Mouse (Mus musculus) forebrain, postnatal 0 days (tissue): Measurements from ENCODE around the gene Cfap61. TPM values are rescaled to one million over a fixed set of nuclear protein-coding genes. Genes with fewer than 3 reads are reported as not detected.
A peak's percentile ranks its signal among the peaks of the same experiment; 100 is the strongest.

Experiments used
- ATAC-seq: fragments of 200-750 bp; cut with Nextera tagmentation; 2 replicates; pipeline ENCODE4 v1.8.0; 2017; ENCODE audit warnings: mild to moderate bottlenecking, moderate library complexity
- DNase-seq: peaks from one replicate; pipeline ENCODE4 v3.0.0-alpha.2; 2015
- H3K27ac ChIP-seq: fragments of 300-500 bp; sonication (generic); 2 replicates; pipeline ENCODE4 v1.5.1; 2014; ENCODE audit warnings: low read depth, mild to moderate bottlenecking, antibody characterized with exemption, low read length, moderate library complexity, mixed read lengths
- H3K27me3 ChIP-seq: fragments of 300-500 bp; sonication (generic); 2 replicates; pipeline ENCODE4 v1.6.1; 2014; ENCODE audit warnings: mild to moderate bottlenecking, low read length, mixed read lengths; ENCODE audit not compliant: insufficient read depth
- H3K36me3 ChIP-seq: fragments of 300-500 bp; sonication (generic); 2 replicates; pipeline ENCODE4 v1.6.1; 2014; ENCODE audit warnings: mild to moderate bottlenecking, moderate library complexity; ENCODE audit not compliant: insufficient read depth
- H3K4me1 ChIP-seq: fragments of 300-500 bp; sonication (generic); 2 replicates; pipeline ENCODE4 v1.6.1; 2014; ENCODE audit warnings: antibody characterized with exemption; ENCODE audit not compliant: insufficient read depth
- H3K4me2 ChIP-seq: fragments of 300-500 bp; sonication (generic); 2 replicates; pipeline ENCODE4 v1.6.1; 2014; ENCODE audit warnings: low read depth, mild to moderate bottlenecking, moderate library complexity
- H3K4me3 ChIP-seq: fragments of 300-500 bp; sonication (generic); 2 replicates; pipeline ENCODE4 v1.5.1; 2014; ENCODE audit warnings: low read depth, low read length, mixed read lengths
- H3K9ac ChIP-seq: fragments of 300-500 bp; sonication (generic); 2 replicates; pipeline ENCODE4 v1.6.1; 2014; ENCODE audit warnings: mild to moderate bottlenecking
- H3K9me3 ChIP-seq: fragments of 300-500 bp; sonication (generic); 2 replicates; pipeline ENCODE4 v1.6.1; 2016; ENCODE audit warnings: low read length
- CTCF ChIP-seq: sonication (generic); IDR thresholded peaks from 2 replicates; pipeline ENCODE4 v1.5.1; 2016; ENCODE audit warnings: antibody characterized with exemption, control low read depth, low read depth
- WGBS: fragments of 180-500 bp; shearing (Covaris S2); extraction: QIAGEN DNeasy Blood & Tissue Kit; methylation state at CpG from one replicate; pipeline ENCODE4 v1.1.7; 2014; 5-methylcytosine and 5-hydroxymethylcytosine counted together
- polyA plus RNA-seq: library from polyadenylated mRNA; unstranded; fragments of >200 nt; fragmentation: Nextera tagmentation; extraction: Ambion mirVana; gene quantifications from 2 replicates; pipeline ENCODE4 v1.2.1, GENCODE M21; 2015
- total RNA-seq: library from RNA; depleted of rRNA; stranded (reverse); fragments of >200 nt; gene quantifications from 2 replicates; pipeline ENCODE4 v1.2.3, GENCODE M21; 2014

Cfap61 gene
- total and polyA plus RNA-seq, 2 experiments from 2014 or later, result 3.9 to 7.4 TPM

DNA sequence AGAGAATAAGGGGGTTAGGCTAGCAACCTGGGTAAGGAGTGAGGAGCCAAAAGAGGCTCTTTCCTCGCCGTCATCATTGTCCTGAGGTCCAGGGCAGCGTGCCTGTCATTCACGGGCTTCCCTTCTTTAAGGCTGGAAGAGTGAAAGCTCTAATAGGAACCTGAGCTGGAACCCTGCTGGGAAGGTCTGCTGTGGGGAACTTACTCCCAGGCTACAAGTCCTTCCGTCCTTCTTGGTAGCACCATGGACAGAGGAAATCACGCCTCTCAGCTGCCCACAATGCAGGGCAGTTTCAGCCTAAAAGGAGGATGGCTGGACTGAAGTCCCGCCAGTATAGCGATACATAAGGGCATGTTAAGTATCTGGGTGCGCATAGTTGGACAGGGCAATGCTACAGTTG, 291.9 kb downstream of the Cfap61 start:
- H3K4me1 ChIP-seq, result no peaks in the 10 kb centered on the region
- peak; percentile 31 for DNase-seq
- ATAC-seq, result no peak
- H3K9ac ChIP-seq, result no peak overlapping the region
- H3K9me3 ChIP-seq, result no peaks in the 10 kb centered on the region
- TF ChIP-seq CTCF, result no peak
- peak overlapping the region; percentile 93 for H3K4me2 ChIP-seq
- no peaks in the 10 kb centered on the region for H3K27me3 ChIP-seq
- H3K4me3 ChIP-seq, result no peak overlapping the region
- 13% methylated on average over 9 of the region's 9 CpGs for WGBS
- H3K27ac ChIP-seq, result no peak overlapping the region
- H3K36me3 ChIP-seq, result no peaks in the 10 kb centered on the region

- Histone ChIP-seq H3K36me3 (no peaks in the 10 kb centered on the region), H3K4me2 (no peak overlapping the region), H3K27me3 (no peaks in the 10 kb centered on the region), H3K4me3 (no peak overlapping the region), H3K9ac (no peak overlapping the region), H3K9me3 (no peaks in the 10 kb centered on the region), H3K27ac (no peak overlapping the region), H3K4me1 (no peaks in the 10 kb centered on the region)
- ATAC-seq (no peak), DNase-seq (peak; percentile 7)
- peak; percentile 35; the same call in 1 of the 2 replicates for TF ChIP-seq CTCF
- WGBS, result 52% methylated on average over 3 of the region's 3 CpGs
Measured at GRCm38 (mm10) chr2:146227646-146228045, 293.1 kb downstream of the Cfap61 start.

DNA sequence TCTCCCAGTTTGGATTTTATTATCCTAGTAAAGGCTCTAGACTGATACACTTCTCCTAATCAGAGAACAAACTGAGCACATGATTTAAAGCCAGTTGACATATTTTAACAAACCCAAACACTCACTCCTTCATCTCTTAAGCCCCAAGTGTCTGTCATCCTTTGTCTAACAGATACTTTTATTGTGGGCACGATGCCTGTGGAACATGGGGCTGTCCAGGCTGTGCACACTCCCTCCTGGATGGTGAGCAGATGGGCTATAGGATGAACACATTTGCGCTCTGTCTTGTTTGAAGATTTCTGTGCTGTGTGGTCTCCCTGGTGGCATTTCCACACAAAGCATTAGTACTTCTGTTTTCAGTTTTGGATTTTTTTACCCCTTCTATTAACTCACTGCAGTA, 293.9 kb downstream of the Cfap61 start:
- no peaks in the 10 kb centered on the region for H3K36me3 ChIP-seq
- no peaks in the 10 kb centered on the region for H3K9me3 ChIP-seq
- DNase-seq, result no peak
- H3K9ac ChIP-seq, result no peak overlapping the region
- 48% methylated on average over 2 of the region's 2 CpGs for WGBS
- TF ChIP-seq CTCF, result no peak
- no peak overlapping the region for H3K4me3 ChIP-seq
- H3K4me1 ChIP-seq, result no peaks in the 10 kb centered on the region
- ATAC-seq, result no peak
- no peak overlapping the region for H3K27ac ChIP-seq
- H3K27me3 ChIP-seq, result no peaks in the 10 kb centered on the region
- H3K4me2 ChIP-seq, result no peak overlapping the region

DNA sequence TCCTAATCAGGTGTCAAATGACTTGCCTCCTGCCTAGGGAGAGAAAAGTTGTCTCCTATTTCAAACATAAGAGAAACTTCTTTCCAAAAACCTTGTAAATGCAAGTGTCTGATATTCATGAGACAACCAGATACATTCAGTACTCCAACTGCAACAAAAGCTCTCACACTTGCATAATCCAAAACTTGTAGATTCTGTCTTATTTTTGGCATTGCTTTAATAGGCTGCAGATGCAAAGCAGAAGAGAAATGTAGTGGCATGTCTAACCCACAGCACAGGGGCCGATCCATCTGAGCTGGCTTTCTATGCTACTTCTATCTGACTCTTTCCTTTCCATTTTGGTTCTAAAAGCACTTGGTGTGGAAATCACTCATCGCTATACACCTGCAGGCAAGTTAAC, 296.9 kb downstream of the Cfap61 start:
- WGBS, result 85% methylated on average over 2 of the region's 2 CpGs
- H3K27me3 ChIP-seq, result no peaks in the 10 kb centered on the region
- no peaks in the 10 kb centered on the region for H3K4me1 ChIP-seq
- H3K36me3 ChIP-seq, result no peaks in the 10 kb centered on the region
- H3K27ac ChIP-seq, result no peak overlapping the region
- no peak overlapping the region for H3K9ac ChIP-seq
- ATAC-seq (no peak), DNase-seq (no peak)
- no peak for TF ChIP-seq CTCF
- no peak overlapping the region for H3K4me3 ChIP-seq
- H3K4me2 ChIP-seq, result no peak overlapping the region
- no peaks in the 10 kb centered on the region for H3K9me3 ChIP-seq

DNA sequence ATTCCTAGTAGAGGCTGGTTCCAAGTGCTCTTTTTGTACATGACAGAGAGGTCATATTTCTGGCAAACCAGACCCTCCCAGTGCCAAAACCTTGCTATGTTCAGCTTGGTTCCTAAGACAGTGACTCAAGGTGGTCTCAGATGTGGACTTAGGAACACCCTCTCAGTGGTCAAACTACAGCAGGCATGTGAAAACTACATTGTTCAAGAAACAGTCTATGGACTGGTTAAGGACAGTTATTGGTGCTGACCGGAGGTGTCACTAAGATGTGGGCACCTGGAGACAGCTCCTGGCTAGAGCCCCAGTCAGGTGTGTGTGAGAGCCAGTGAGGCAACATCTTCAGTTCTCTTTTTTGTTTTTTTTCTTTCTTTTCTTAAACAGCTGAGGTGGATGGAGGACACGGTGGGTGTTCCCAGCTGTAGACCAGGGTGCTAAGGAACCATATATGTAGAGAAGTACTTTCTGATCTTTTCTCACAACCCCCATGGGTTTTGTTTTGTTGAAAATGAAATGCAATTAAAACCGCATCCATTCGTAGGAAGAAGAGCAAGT, 304.7 kb downstream of the Cfap61 start:
- TF ChIP-seq CTCF, result no peak
- Histone ChIP-seq H3K9ac (no peak overlapping the region), H3K27ac (no peak overlapping the region), H3K4me2 (no peak overlapping the region), H3K27me3 (no peaks in the 10 kb centered on the region), H3K4me1 (no peaks in the 10 kb centered on the region), H3K9me3 (no peaks in the 10 kb centered on the region), H3K36me3 (peaks cover 7% of the 10 kb centered on the region; the same call in 1 of the 2 replicates), H3K4me3 (no peak overlapping the region)
- no peak for DNase-seq
- WGBS, result 92% methylated on average over 4 of the region's 4 CpGs
- no peak for ATAC-seq

GRCm38 (mm10) chr2:146244049-146244448, 309.5 kb downstream of the Cfap61 start:
- Histone ChIP-seq H3K36me3 (peaks cover 17% of the 10 kb centered on the region; the same call in 1 of the 2 replicates), H3K4me3 (no peak overlapping the region), H3K9me3 (no peaks in the 10 kb centered on the region), H3K27ac (no peak overlapping the region), H3K4me2 (no peak overlapping the region), H3K9ac (no peak overlapping the region), H3K27me3 (no peaks in the 10 kb centered on the region), H3K4me1 (no peaks in the 10 kb centered on the region)
- no peak for ATAC-seq
- no peak for DNase-seq
- WGBS, result 95% methylated on average over 2 of the region's 2 CpGs
- no peak for TF ChIP-seq CTCF

- WGBS, result 74% methylated on average over 7 of the region's 7 CpGs
- Histone ChIP-seq H3K4me3 (no peak overlapping the region), H3K9ac (no peak overlapping the region), H3K4me2 (no peak overlapping the region), H3K27me3 (no peaks in the 10 kb centered on the region), H3K27ac (no peak overlapping the region), H3K9me3 (no peaks in the 10 kb centered on the region), H3K36me3 (peaks cover 17% of the 10 kb centered on the region; the same call in 1 of the 2 replicates), H3K4me1 (no peaks in the 10 kb centered on the region)
- no peak for ATAC-seq
- no peak for TF ChIP-seq CTCF
- DNase-seq, result no peak
Measured at GRCm38 (mm10) chr2:146245401-146245800, 310.8 kb downstream of the Cfap61 start.
